Mouse (Mus musculus) hindlimb bud, embryonic 11.5 days (tissue): Measurements from ENCODE around the gene Parp14.

ENCODE experiments used
- DNase-seq: peaks from one replicate; pipeline ENCODE4 v3.0.0-alpha.2; 2012; ENCODE audit warnings: low read depth, low spot score; ENCODE audit errors: extremely low spot score

Gene Parp14

DNA sequence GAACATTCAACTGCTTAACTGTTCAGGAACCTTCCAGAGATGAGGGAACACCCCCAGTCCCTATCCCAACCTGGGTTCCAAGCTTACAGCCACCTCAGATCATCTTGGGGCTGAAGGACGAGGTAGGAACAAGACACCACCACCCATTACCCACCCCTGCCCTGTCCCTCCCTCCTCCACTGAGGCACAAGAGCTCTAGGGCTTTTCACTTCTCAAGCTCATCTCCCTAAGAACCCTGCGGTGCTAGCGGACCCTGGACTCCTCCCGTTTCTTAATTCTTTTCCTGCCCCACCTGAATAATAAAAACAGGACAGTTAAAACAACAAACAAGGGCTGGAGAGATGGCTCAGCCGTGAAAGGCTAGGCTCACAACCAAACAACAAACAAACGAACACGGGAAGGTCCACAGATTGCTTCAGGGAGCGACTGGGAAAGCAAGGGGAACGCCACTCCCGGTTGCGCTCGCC is 730 bp downstream of the Parp14 start:
- no peak for DNase-seq

DNA sequence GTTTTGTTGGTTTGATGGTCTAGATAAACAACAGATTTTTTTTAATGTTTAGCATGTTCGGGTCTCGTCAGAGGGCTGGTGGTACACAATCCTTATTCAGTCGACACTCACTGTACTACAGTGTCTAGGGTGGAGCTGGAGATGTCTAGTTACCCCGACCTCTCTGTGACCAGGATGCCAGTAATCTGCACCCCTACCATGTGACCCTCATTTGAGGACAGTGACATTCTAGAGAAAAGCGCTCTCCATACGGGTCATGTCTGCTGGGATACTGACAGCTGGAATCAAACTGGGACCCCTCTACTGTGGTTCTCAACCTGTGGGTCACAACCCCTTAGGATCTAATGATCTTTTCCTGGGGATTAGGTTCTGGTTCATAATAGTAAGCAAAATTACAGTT is 1.7 kb downstream of the Parp14 start:
- DNase-seq = no peak

DNA sequence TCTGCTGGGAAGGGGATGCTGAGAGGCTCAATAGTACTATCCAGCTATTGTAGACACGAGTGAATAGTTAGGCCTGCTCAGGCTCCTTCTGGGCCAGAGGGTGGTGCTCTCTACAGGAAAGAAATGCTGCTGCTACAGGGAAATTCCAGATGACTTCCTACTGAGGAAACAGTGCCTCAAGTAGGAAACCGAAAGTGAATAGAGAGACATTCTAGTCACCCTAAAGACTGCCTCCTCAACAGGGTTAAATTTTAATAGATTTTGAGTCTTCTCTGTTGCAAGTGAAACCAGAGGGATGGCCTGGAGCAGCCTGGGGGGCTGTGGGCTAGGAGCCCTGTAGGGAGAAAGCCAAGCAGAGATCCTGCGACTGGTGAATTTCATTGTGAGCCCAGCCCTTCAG is 2.2 kb downstream of the Parp14 start:
- DNase-seq = no peak

DNA sequence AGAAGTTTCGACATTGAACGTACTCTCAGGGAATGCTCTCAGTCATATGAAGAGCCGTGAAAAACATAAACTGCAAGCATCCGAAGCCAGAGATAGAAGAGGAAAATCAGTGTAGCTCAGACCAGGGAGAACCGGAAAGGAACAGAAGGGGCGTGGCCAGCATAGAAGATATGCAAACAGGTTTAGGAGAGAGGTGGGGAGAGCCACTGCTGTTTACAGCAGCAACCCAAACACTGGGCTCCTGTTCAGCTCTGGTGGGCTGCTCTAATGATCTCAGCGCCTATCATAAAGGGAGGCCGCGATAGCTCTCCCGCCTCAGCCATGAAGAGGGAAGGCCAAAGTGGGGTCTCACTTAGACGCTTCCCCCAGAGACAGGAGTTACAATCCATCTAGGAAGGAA is 3.6 kb downstream of the Parp14 start:
- no peak for DNase-seq

DNA sequence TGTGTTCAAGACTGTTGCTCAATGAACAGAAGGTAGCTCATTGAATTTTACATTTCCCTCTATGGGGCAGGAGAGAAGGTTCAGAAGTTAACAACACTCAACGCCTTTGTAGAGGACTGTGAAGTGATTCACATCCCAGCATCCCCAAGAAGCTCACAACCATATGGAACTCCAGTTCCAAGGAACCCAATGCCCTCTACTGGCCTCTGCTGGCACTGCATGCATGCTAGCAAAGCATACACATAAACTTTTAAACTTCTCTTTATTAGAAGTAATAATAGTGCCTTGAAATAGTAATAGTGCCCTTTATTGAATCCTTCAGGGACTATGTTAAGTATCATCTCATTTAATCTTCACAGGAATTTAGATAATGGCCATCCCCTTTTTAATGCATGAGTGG is 9.3 kb downstream of the Parp14 start:
- DNase-seq = no peak

DNA sequence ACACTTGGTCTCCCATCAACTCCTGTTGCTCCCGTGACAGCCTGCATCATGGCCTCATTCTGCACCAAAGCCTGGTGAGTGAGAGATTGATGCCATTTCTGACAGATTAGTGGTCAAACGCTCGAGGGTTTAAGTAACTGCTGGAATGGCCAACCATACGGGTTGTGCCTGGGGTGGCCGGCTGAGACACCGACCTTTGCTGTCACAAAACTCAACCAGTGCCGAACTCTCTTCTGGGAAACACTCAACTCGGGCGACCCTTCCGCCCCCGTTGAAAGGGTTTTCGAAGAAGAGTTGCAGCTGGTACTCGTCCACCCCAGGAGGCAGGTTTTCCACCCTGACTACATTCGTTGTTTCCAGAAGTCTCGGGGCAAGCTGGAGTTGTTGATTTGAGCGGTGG is 11.1 kb downstream of the Parp14 start:
- DNase-seq = no peak

DNA sequence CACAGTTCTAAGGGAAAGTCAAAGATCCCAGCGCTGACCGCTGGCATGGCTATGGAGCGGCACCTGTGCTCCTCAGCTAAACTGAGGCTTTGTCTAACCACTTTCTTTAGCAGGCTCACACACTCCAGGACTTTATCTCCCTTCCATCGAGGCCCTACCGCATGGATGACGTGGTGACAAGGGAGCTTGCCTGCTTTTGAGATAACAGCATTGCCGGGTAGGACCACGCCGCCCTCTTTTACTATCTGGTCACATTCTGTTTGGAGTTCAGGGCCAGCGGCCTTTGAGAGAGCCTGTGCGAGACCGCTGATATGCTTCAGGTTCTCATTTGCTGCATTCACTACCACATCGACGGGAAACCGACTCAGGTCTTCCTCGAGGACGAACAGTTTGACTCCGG is 14.6 kb downstream of the Parp14 start:
- no peak for DNase-seq

DNA sequence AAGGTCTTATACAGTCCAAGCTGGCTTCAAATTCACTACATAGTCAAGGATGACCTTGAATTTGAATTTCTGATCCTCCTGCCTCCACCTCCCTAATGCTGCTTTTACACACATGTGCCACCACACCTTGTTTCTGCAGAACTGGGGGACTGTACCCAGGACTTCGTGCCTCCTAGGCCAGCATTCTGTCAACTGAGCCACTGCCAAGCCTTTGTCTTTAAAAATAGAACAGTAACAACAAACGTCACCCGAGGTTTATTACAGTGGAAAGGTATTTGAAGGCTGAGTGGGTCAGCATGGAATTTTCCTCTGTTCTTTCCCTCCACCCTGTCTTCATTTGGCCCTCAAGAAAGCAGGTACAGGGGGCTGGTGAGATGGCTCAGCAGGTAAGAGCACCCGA is 15.5 kb downstream of the Parp14 start:
- DNase-seq = no peak

DNA sequence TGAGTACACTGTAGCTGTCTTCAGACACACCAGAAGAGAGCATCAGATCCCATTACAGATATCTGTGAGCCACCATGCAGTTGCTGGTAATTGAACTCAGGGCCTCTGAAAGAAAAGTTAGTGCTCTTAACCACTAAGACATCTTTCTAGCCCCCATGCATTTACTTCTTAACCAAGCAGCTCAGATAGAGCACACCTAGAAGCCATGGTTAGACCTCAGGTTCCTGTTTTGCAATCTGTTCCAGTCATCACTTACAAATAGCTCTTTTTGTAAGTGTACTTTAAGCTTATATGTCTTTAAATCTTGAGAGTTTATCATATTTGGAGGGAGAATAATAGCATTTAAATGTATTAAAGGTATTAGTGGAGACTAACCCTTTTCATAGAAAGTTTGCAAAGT is 24.2 kb downstream of the Parp14 start:
- DNase-seq = no peak

DNA sequence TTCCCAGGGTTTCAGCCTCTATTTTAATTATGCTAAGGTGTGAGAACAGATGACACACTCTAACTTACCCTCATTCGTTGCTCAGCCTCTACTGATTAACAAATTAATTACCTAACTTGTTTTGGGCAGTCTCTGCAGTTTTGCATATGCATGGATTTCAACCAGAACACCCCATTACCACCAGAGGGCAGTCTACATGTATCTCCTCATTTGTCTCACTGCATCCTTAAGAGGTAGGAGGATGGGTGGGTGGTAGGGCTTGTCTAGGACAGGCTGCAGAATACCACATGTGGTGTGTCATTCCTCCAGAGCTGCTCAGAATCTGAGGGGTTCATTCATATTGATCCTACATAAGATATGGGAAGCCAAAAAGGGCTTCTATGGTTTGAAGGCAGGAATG is 31.7 kb downstream of the Parp14 start:
- DNase-seq = no peak

DNA sequence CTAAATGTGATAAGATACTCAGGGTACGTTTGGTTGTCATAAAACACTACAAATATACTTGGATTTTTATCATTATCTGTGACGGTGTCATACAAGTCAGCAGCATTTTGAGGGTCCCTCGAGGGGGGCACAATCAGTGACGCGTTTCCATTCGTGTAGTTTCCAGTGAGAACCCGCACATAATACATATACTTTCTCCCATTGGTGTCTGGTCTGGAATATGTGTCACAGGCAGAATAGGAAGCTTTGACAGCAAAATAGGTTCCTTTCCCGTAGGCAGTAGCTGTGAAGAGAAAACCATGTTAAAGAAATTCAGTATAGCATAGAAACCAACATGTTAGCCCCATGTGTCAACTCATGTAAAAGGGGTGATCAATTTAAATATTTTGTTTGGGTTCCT is 36.7 kb downstream of the Parp14 start:
- no peak for DNase-seq

DNA sequence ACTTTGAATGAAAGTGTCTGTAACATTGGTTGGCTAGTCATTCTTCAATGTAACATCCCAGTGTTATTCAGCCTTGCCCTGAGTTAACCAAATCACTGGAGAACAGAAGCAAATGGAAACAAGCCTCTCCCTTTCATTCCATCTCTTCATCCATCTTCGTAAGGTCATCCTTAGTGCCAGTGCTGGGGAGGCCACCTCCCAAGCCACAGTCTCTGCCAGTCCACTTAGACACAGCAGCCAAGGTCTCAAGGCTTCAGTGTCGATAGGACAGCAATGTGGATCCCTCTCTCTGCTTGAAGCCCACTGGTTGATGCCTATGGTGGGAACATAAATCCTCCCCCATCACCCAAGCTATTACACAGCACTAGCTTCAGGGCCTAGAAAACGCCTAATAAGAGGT is 38.4 kb downstream of the Parp14 start:
- no peak for DNase-seq

DNA sequence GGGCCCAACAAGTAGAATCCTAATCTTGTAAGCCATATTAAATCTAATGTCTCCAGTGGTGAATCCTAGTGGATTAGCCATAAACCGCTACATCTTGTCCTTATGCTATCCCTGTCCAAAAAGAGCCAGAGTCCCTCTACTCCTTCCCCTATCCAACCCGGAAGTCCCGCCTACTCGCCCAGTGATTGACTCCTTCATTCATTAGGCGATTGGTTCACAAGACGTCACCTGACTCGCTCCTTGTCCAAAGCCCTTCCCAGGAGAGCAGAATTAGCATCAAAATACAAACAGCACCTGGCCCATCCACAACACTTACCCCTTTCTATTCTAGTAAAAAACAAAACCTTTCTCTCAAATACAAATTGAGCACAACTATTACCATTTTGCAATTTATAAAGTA is 41.3 kb downstream of the Parp14 start:
- DNase-seq = no peak

DNA sequence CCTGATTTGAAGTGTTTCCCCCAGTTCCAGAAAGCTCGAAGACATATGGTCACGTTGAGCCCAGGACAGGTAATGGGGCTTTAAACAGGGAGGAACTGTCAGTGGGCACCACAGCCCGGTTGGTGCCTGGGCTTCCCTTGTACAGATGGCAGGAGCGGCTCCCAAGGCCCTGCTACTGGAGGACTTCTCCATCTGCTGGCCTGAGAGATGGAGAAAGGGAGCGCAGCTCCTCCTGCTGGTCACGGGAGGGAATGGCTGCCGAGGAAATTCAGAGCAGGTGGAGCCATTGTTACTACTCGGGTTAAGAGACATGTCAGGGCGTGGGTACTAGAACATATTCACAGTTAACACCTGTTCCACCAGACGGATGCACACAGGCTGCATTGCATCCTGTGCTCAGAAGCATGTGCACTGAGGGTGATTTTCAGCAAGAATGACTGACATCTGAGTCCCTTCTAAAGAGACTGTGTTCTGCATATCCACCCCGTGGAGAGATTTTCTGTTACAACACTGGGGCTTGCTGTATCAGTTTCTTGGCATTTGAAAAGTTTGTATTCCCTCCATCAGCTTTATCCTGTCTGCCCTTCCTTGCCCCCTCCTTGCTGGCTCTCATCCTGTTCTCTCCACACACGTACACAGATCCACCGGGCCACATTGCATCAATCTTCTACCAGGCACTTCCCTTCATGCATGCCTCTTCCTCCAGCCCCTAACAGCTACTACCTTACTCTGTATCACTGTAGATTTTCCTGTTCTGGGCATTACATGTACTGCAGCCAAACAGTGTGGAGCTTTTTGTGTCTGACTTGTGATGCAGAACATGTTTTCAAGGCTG is 53.9 kb downstream of the Parp14 start:
- DNase-seq = peak; percentile 30

DNA sequence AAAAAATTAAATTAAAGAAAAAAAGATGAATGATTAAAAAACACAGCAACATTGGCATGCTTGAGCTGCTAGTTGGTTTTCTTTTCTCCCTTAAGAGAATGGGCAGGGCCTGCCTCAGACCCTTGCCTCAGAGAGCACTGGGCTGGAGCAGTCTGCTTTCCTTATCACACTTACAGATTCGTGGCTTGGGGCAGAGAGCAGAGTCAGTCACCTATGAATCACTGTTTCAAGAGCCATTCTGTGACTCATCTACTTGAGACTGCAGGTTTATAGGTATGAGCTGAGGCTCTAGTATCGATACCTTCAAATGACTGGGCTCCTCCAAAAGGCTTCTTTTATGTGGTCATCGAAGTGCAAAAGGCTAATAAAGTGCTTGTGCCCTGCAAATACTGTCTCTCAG is 58.2 kb downstream of the Parp14 start:
- DNase-seq = no peak

DNA sequence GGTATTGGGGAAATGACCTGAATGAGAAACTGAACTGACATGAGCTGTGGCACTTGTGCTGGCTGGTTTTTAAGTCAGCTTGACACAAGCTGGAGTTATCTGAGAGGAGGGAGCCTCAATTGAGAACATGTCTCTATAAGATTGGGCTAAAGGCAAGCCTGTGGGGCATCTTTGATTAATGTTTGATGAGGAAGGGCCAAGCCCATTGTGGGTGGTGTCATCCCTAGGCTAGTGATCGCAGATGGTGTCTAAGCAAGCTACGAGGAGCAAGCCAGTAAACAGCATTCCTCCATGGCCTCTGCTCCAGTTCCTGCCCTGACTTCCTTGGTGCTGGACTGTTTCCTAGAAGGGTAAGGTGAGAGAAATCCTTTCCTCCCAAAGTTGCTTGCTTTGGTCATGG is 62.5 kb downstream of the Parp14 start:
- DNase-seq = no peak

DNA sequence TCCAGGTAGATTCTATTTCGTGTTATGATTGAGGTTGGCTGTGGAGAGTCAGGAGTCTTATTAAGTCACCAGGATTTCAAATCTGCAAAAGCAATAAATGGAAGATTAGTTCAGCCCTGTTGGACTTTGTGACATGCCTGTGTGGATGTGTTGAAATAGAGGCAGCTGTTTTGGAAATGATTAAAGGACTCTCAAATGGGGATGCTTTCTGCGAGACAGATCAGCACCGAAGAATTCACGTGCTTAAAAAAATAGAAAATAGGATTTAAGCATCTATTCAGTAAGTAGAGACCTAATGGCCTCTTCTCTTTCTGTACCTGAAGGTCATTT is 63.7 kb downstream of the Parp14 start:
- DNase-seq = no peak

DNA sequence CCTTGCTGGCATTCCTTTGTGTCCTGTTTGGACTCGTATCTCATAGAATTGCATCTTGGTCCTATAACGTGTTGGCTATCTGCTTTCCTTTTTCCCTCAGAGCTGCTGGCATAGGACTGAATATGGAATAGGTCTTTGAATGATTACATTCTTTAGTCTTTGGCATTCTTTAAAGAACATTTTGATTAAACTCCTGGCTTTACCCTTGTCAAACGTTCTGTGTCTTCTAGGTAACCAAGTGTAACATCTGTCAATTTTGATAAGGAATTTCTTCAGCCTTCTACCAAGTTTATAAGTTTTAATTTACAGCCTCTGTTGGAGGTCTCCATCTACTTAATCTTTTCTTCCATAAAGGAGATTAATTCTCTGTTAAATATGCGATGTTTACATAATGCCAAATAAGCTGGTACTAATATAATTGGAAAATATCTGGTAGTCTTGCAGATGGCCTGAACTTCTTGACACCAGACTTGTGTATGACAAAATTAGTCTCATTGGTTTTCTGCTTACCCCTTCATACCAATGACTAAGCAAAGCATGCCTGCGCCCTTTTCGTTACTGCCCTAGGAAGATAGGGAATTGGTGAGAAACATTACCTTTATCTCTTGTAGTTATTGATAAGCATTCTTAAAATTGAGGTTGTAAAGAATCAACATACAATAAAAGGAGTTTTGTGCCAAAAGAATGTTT is 64.2 kb downstream of the Parp14 start:
- no peak for DNase-seq

DNA sequence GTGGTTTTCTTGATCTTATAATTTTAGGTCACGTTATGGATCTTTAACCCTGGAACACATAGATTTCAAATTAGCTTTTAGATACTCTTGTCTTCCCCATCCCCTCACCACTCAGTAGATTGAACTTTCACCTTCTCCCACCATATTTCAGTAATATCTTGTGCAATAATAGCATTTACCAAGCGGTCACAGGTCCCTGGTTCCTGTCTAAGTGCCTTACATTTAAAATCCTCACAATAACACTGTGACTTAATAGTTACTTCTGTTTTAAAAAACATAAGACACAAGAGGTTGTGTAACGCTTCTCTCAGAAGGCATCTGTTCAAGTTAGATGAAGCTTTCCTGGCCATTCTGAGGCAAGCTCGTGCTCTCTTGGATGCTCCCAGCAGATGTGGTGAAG is 67.6 kb downstream of the Parp14 start:
- no peak for DNase-seq

DNA sequence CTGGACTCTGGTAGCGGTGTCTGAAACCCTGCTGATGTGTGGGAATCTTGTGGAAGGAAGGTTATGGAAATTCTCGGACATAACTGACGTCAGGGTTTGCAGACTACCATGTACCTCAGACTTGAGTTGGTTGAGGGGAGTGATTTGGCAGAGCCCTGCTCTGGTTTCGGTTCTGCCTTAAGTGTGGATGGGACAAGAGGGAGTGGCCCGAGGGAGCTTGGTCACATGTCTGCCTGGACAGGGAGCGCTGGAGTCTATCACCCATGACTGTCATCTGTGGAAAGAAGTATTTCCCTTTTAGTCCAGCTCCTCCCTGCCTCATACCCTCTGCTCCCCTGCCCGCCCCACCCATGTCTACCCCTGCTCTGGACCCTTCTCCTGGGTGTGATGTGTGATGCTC is 69.2 kb downstream of the Parp14 start:
- no peak for DNase-seq

DNA sequence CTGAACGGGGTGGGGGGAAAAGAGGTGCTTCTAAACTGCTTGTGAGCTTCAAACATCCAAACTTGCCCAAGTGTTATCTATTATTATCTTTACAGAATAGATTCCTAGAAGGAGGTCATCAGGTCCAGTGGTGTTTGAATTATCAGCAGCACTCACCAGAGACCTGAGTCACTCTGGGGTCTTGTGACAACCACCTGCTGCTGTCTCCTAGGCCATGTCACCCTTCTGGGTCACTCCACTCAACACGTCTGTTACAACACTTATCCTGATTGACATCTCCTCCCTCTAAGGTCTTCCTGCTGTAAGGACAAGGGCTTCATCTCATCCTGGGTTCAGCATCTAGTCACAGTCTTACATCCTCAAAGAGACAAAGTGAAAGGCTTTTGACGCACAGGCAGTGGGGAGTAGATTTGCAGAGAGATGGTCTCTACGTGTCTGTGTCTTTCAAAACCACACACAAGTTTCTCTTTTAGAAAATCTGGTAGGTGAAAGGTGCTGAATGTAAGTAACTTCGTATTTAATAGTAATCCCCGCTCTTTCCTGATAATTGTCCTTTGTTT is 79.3 kb downstream of the Parp14 start:
- no peak for DNase-seq

DNA sequence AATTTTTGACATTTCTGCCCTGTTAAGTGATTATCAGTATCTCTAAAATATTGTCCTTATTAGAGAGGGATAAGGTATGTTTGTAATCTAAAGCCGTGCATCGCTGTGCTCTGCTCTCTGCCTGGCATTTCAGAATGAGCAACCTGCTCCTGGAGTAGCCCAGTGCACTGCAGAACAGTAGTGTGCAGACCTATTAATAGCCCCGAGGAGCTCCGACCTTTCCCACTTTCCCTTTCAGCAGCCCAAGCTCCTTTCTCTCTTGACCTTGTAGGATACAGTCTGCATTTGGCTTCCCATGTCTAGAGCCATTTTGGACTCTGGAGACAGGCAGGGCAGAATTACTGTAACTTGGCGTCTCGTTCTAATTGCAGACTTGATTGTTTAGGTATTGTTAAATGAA is 83.0 kb downstream of the Parp14 start:
- no peak for DNase-seq
